Mouse (Mus musculus) G1E (cell line): ENCODE measurements at regions not wholly inside any gene's neighbourhood (a gene's known extent, or its start where the extent isn't known, plus 50 kb on each side); places are given as distances from the start of the nearest gene placed in this dataset.

Experiments used
- CTCF ChIP-seq: IDR thresholded peaks from 2 replicates; pipeline ENCODE4 v1.5.1; 2012; ENCODE audit warnings: low read depth, low read length, inconsistent platforms, mixed read lengths
- GATA1 ChIP-seq: IDR thresholded peaks from 2 replicates; pipeline ENCODE4 v1.6.1; 2012; ENCODE audit warnings: borderline replicate concordance, low read length, inconsistent platforms, mixed read lengths
- GATA2 ChIP-seq: IDR thresholded peaks from 2 replicates; pipeline ENCODE4 v1.6.1; 2012; ENCODE audit warnings: low read depth, low read length, inconsistent platforms, borderline replicate concordance
- POLR2AphosphoS5 ChIP-seq: IDR thresholded peaks from 2 replicates; pipeline ENCODE4 v1.6.1; 2012; ENCODE audit warnings: low read depth, low read length, inconsistent platforms; ENCODE audit not compliant: insufficient replicate concordance
- TAL1 ChIP-seq: conservative IDR thresholded peaks from 2 replicates; pipeline ENCODE4 v1.6.1; 2012; ENCODE audit warnings: low read depth, low read length, inconsistent platforms, mixed read lengths

GRCm38 (mm10) chr6:101062186-101062585 is 228.8 kb downstream of the Ppp4r2 start:
- TF ChIP-seq GATA1 = no peak
- no peak for TF ChIP-seq GATA2
- no peak for TF ChIP-seq CTCF
- TF ChIP-seq TAL1 = no peak
- no peak for TF ChIP-seq POLR2AphosphoS5
